25 mouse cellular contexts compared by ENCODE assay signal in the genomic region with DNA sequence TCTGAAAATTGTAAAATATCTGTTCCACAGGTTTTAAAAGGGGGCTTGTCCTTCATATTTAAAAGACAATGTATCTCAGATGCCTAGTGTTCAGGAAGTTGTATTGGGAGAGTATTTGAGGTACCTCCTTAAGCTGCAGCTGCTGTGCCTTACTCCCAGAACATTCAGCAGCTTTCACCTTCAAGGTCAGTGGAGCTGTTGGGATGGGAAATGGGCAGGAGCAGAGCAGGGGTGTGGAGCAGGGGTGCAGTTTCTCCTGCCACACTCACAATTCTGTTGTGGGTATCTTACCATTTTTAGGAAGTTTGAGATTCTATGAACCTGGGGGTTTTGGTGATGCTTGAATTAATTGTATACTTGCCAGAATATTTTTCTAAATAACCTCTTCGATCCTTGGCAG. TPM values are rescaled to one million over a fixed set of nuclear protein-coding genes. Genes with fewer than 3 reads are reported as not detected.
A peak's percentile ranks its signal among the peaks of the same experiment; 100 is the strongest.
DNase-seq lines count a peak whose midpoint lies in the region.
"Had no signal": no experiment of that assay in that cellular context is flagged by ENCODE, and none has a peak within 500 bp of the region (broad histone marks: within the 10 kb centered on the region; RNA-seq: fewer than 3 reads in every experiment).

No protein-coding gene starts in this region.

- H3K27me3 ChIP-seq in midbrain, embryonic 10.5 days (ENCODE audit: low read depth, poor library complexity, severe bottlenecking), result no peaks in the 10 kb centered on the region
- H3K27me3 ChIP-seq: CH12.LX; embryonic facial prominence, embryonic 13.5 days; embryonic facial prominence, embryonic 15.5 days; forebrain, embryonic 12.5 days had no signal

- H3K4me3 ChIP-seq in midbrain, embryonic 10.5 days, result no peak overlapping the region
- H3K4me3 ChIP-seq: embryonic facial prominence, embryonic 13.5 days; embryonic facial prominence, embryonic 15.5 days; erythroblast, embryonic 14.5 days; forebrain, embryonic 10.5 days; forebrain, embryonic 12.5 days had no signal

- no peaks in the 10 kb centered on the region for H3K36me3 ChIP-seq in midbrain, embryonic 10.5 days
- H3K36me3 ChIP-seq: embryonic facial prominence, embryonic 13.5 days; embryonic facial prominence, embryonic 15.5 days; forebrain, embryonic 10.5 days; forebrain, embryonic 12.5 days; G1E had no signal

- peak; percentile 82 for DNase-seq in heart, adult 11 months
- DNase-seq in heart, postnatal 4 days, result no peak
- DNase-seq in R1 (ENCODE audit: low read depth, low spot score) (peak; percentile 74), MN1 (ENCODE audit: low spot score) (no peak)
- DNase-seq in midbrain, embryonic 10.5 days (ENCODE audit: low spot score), result no peak
- DNase-seq: adrenal gland, adult 2 months; adrenal gland, postnatal 10 days; adrenal gland, postnatal 25 days; B cell, adult 2 months; cerebellum, adult 11 months; cerebellum, adult 18-20 months; cerebellum, adult 8-10 months; cerebellum, adult 9-11 months; cerebellum, postnatal 14 days; cerebellum, postnatal 36 days; embryo, embryonic 11 days had no signal

- H3K27ac ChIP-seq in midbrain, embryonic 10.5 days (replicated peaks), result no peak overlapping the region
- H3K27ac ChIP-seq: embryonic facial prominence, embryonic 13.5 days; embryonic facial prominence, embryonic 15.5 days; forebrain, embryonic 10.5 days; forebrain, embryonic 12.5 days had no signal

- 77% methylated on average over 1 of the region's 1 CpGs for WGBS in midbrain, embryonic 10.5 days

- no peaks in the 10 kb centered on the region for H3K4me1 ChIP-seq in midbrain, embryonic 10.5 days
- H3K4me1 ChIP-seq: embryonic facial prominence, embryonic 13.5 days; embryonic facial prominence, embryonic 15.5 days; forebrain, embryonic 10.5 days; forebrain, embryonic 12.5 days had no signal

- H3K9me3 ChIP-seq in midbrain, embryonic 10.5 days (replicated peaks), result peaks cover 68% of the 10 kb centered on the region

RNA-seq across cellular contexts. Expression of a gene that starts 28.3 kb away (rescaled TPM):
- 1 to 10 TPM; 3.1 to 3.2 TPM for total RNA-seq in heart, postnatal 4 days (2021)
- 0.57 and 0.67 TPM in 2 replicates for polyA plus RNA-seq in midbrain, embryonic 10.5 days (2016; fragmentation: Nextera tagmentation; extraction: Ambion mirVana)
- polyA plus RNA-seq: adrenal gland, adult 2 months had no signal

RNA-seq across cellular contexts. Expression of a gene that starts 46.1 kb away (rescaled TPM):
- total RNA-seq in heart, postnatal 4 days (2021), result 1 to 10 TPM; 1.2 to 1.3 TPM
- not detected in 2 replicates for polyA plus RNA-seq in midbrain, embryonic 10.5 days (2016; fragmentation: Nextera tagmentation; extraction: Ambion mirVana)
- polyA plus RNA-seq: adrenal gland, adult 2 months; embryonic facial prominence, embryonic 11.5 days; embryonic facial prominence, embryonic 13.5 days; embryonic facial prominence, embryonic 15.5 days; forebrain, embryonic 12.5 days; forebrain, embryonic 16.5 days had no signal

Comparison
In these comparisons a context has a peak if more than half of its experiments do, and no peak if none do; other contexts are left out.
1. DNase-seq: peak in heart, adult 11 months (single experiment) and R1 (single experiment); none in heart, postnatal 4 days (single experiment), midbrain, embryonic 10.5 days (single experiment) and MN1 (single experiment).